Mouse (Mus musculus) frontal cortex, adult 2 months (tissue): ENCODE data around the gene Esx1. TPM values are rescaled to one million over a fixed set of nuclear protein-coding genes. Genes with fewer than 3 reads are reported as not detected.

Experiments
- DNase-seq, 2 experiments: peaks; one replicate each; pipeline ENCODE4 v3.0.0; 2022; ENCODE audit warnings: low spot score in 1 of 2; ENCODE audit errors: extremely low spot score in 1 of 2
- polyA plus RNA-seq: library from polyadenylated mRNA; depleted of rRNA; stranded (reverse); fragments of >200 nt; gene quantifications from 2 replicates; pipeline ENCODE4 v1.2.3, GENCODE M21; 2012; rRNA removed

The Esx1 gene
- 0.06 TPM in 1 of 2 replicates, not detected in the other for polyA plus RNA-seq

- no peak for DNase-seq
Observed at GRCm38 (mm10) chrX:137121718-137122117, at the start of gene Esx1. Esx1 (minus strand) TSS chrX:137122083.

DNA sequence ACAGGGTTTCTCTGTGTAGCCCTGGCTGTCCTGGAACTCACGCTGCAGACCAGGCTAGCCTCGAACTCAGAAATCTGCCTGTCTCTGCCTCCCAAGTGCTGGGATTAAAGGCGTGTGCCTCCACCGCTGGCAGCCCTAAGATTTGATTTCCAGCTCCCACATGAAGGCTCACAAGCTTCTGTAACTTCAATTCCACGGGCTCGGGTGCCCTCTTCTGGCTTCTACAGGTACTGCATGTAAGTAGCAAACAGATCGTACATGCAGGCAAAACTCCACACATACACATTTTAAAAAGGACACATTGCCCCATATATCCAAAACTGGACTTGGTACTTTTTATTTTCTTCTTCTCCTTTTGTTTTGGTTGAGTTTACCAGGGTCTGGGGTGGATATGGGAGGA, 48.1 kb upstream of the Esx1 start:
- DNase-seq, result no peak

- no peak for DNase-seq
Observed at GRCm38 (mm10) chrX:137167658-137168057, 45.8 kb upstream of the Esx1 start.

DNA sequence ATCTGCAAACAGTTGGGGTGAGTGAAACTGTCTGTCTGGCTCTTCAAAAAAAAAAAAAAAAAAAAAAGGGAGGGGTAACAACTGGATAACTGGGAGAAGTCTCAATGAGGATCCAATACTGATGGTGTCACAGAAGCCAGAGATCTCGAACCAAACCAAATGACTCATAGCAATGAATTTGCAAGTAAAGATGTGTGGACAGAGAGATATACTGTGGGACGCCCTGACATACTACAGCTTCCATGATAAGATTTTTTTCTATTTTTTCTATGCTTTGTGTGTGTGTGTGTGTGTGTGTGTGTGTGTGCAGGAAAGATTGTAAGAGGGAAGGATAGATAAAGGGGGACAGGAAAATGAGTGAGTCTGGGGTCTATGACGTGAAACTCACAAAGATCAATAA, 43.7 kb upstream of the Esx1 start:
- DNase-seq, result no peak

- no peak for DNase-seq
Observed at GRCm38 (mm10) chrX:137162700-137163099, 40.8 kb upstream of the Esx1 start.

- no peak for DNase-seq
Observed at GRCm38 (mm10) chrX:137160971-137161370, 39.1 kb upstream of the Esx1 start.

DNA sequence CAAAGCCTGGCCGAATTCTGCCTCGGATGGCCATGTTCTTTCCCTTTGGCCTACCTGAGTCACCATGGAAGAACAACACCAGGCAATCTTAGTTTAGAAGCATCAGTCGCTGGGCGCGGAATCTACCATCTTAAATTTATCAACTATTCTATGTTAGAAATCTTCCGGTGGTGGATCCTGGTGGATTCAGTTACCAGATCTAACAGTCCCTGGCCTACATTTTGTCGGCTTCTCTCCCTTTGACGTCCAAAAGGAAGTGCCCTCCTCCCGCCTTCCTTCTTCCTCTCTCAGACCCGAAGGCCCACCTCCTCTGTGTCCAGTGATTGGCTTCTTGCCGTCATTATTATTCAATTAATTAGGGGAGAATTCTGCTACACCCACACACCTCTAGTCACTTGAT, 27.2 kb upstream of the Esx1 start:
- DNase-seq, result no peak

GRCm38 (mm10) chrX:137144674-137145073, 22.8 kb upstream of the Esx1 start:
- DNase-seq, result no peak

DNA sequence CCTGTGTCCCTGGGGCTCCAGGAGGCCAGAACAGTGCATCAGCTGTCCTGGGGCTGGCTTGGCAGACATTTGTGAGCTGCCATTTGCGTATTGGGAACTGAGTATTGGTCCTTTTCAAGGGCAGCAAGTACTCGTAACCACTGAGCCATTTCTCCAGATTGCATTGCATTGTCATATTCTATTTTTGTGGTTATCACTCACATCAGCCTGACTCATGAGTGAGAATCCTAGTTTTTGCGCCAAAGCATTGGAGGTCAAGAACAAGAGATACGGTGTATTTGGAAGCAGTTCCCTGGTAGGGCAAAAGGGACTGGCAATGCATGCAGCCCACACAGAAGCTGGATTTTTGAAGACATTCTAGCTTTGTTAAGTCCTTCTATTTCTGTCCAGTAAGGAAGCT, 21.8 kb upstream of the Esx1 start:
- no peak for DNase-seq

DNA sequence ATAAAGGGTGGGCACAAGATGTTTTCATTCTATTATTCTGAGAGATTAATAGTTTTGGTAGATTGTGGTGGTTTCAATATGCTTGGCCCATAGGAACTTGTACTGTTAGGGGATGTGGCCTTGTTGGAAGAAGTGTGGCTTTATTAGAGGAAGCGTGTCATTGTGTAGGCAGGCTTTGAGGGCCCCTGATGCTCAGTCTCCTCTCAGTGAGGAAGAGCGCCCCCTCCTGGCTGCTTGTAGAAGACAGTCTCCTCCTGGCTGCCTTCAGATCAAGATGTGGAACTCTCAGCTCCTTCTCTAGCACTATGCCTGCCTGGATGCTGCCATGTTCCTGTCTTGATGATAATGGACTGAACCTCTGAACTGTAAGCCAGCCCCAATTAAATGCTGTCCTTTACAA, 20.7 kb upstream of the Esx1 start:
- no peak for DNase-seq

GRCm38 (mm10) chrX:137141669-137142068, 19.8 kb upstream of the Esx1 start:
- peak in 1 of 2 experiments; percentile 81 for DNase-seq

GRCm38 (mm10) chrX:137127542-137127941, 5.7 kb upstream of the Esx1 start:
- DNase-seq, result no peak

DNA sequence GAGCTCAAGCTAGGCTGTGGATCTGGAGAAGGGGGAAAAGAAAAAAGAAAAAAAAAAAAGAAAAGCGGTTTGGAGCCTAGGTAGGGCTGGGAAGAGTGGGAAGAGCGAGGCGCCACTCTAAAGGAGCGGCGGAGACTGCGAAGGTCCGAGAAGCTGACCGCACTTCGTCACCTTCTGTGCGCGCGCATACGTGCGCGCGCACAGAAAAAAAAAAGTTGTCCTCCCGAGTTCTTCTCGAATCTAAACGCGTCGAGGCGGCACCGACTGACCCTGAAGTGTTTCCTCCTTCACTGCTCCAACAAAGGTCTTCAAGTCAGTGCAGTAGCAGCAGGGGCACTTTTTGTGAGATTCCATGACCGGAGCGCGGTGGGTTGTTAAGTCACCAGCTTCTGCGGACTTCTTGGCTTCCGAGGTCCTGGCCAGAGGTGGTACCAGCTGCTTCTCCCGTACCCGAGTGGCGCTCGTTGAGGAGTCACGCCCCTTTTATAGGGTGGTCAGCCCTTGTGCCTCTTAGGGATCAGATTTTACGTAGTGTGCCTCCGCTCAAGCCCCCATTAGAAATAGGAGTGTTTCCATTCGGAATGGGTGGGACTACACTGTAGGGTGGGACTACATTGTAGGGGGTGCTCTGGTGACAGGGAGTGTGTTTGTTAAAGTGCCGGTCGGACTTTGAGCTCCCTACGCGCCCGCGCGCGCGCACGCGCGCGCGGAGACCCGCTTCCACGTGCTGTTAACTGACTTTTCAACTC, 2.0 kb downstream of the Esx1 start:
- DNase-seq, result no peak

DNA sequence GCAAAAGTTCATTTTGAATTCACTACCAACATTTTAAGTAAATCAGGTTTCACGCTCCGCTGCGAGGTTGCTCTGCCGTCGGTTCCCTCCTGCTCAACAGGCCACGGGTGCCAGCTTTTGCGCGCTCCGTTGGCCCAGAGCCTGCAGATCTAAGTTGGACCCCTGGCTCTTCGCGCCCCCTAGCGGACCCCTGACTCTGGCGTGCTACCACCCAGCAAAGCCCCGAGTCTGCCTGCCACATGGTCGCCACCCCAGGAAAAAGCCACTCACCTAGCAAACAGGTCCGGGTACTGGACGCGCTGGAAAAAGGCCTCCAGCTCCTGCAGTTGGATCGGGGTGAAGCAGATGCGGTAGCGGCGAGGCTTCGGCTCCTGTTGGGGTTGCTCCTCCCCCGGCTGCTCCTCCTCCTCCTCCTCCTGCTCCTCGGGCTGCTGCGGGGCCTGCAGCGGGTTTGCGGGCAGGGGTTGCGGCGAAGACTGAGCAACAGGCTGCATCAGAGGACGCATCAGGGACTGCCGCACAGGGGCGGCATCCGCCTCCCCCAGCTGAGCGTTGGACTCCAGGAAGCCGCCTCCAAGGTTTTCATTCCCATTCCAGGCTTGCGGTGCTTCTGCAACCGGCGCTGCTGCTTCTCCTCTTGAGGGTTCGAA, 3.7 kb downstream of the Esx1 start:
- DNase-seq, result no peak

- no peak for DNase-seq
Observed at GRCm38 (mm10) chrX:137106498-137106897, 15.4 kb downstream of the Esx1 start.

- no peak for DNase-seq
Observed at GRCm38 (mm10) chrX:137104531-137104930, 17.4 kb downstream of the Esx1 start.

Other genes starting within 250 kb of the Esx1 start
- not detected in 2 replicates for gene H2bfm, start 194.8 kb downstream of the Esx1 start, polyA plus RNA-seq
- gene Tmsb15b2, start 146.6 kb downstream of the Esx1 start, polyA plus RNA-seq, result 22.5 and 30.0 TPM in 2 replicates
- 5.9 and 9.5 TPM in 2 replicates for gene Tmsb15l, start 145.2 kb downstream of the Esx1 start, polyA plus RNA-seq
- gene Tmsb15b1, start 145.2 kb downstream of the Esx1 start, polyA plus RNA-seq, result 11.7 and 14.2 TPM in 2 replicates
- gene Zcchc18, start 128.9 kb downstream of the Esx1 start, polyA plus RNA-seq, result 205 and 258 TPM in 2 replicates
- gene Slc25a53, start 83.8 kb downstream of the Esx1 start, polyA plus RNA-seq, result 22.3 and 28.7 TPM in 2 replicates
- 3.4 TPM in 2 replicates for gene Fam199x, start 72.5 kb downstream of the Esx1 start, polyA plus RNA-seq